Mouse (Mus musculus): ENCODE measurements at regions not wholly inside any gene's neighbourhood (a gene's known extent, or its start where the extent isn't known, plus 50 kb on each side); places are given as distances from the start of the nearest gene placed in this dataset.

- TF ChIP-seq FLI1 (IDR thresholded peaks at IDR 0.05; ENCODE audit: low read length) (no peak), GATA1 (IDR thresholded peaks at IDR 0.05; ENCODE audit: borderline replicate concordance, low read length) (no peak)
These were observed 98.9 kb upstream of the Klf4 start for GRCm38 (mm10) chr4:55631157-55631556.
